Mouse (Mus musculus) megakaryocyte-erythroid progenitor cell, adult 5-6 weeks (primary cell): Measurements from ENCODE around the gene Dpy30. TPM values are rescaled to one million over a fixed set of nuclear protein-coding genes. Genes with fewer than 3 reads are reported as not detected.

Experiments
- ATAC-seq: replicated peaks from 2 replicates; pipeline ENCODE4 v1.8.0; 2016; ENCODE audit warnings: mild to moderate bottlenecking, inconsistent platforms; ENCODE audit not compliant: severe bottlenecking, poor library complexity, low FRiP score, low TSS enrichment
- total RNA-seq, 2 experiments: library from RNA; stranded (forward) in 1 of 2; stranded (reverse) in 1 of 2; fragments of 200-1000, 215-1000 nt in 1 of 2; fragments of >200 nt in 1 of 2; fragmentation: Nextera tagmentation in 1 of 2; gene quantifications; 2 replicates each; pipeline ENCODE4 v1.2.3; 2014 to 2017

Dpy30 gene
- total RNA-seq, 2 experiments from 2014 or later: 178 to 233 TPM

DNA sequence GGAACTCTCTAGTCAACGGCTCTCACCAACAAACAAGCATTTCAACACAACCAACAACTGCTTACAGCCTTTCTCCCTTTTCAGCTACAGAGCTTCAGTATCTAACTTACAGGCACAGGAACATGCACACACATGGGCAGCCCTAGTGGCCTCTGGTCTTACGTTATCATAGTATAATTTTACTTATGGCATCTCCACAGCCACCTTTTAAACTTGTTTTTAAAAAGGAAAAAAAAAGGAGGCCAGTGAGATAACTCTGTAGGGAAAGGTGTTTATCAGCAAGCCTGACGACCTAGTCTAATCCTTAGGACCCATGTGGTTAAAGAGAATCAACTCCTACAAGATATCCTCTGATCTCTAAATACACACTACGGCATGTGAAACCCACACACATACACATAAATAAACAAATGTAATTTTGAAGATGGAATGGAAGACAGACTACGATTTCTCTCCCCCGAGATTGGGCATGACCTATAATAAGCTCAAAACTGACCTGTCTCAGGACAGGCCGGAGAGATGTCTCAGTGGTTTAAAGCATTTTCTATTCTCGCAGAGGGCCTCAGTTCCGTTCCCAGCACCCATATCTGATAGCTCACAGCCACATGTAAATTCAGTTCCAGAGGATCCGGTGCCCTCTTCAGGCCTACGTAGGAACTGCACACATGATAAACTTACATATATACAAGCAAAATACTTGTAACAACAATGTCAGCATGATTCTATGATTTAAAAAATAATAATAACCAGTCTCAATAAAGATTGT, 56.1 kb downstream of the Dpy30 start:
- peak; percentile 89 for ATAC-seq

DNA sequence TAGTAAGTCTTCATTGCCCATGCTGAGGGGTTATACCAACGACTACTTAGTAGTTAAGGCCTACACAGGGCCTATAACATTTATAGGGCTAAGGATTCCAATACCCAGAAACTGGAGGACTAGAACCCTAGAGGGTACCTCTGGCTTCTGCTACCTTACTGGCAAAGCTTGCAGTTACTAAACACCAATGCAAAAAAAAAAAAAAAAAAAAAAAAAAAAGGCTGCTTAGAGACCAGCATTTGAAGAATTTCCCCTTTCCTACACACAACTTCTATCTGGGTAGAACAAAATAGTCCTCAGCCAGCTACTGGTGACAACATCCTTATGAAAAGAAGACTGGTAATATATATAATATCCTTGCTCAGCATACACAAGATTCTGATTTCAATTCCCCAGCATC, 58.1 kb downstream of the Dpy30 start:
- ATAC-seq: no peak

- ATAC-seq: no peak
Measured at GRCm38 (mm10) chr17:74265156-74265505, 58.6 kb downstream of the Dpy30 start.

DNA sequence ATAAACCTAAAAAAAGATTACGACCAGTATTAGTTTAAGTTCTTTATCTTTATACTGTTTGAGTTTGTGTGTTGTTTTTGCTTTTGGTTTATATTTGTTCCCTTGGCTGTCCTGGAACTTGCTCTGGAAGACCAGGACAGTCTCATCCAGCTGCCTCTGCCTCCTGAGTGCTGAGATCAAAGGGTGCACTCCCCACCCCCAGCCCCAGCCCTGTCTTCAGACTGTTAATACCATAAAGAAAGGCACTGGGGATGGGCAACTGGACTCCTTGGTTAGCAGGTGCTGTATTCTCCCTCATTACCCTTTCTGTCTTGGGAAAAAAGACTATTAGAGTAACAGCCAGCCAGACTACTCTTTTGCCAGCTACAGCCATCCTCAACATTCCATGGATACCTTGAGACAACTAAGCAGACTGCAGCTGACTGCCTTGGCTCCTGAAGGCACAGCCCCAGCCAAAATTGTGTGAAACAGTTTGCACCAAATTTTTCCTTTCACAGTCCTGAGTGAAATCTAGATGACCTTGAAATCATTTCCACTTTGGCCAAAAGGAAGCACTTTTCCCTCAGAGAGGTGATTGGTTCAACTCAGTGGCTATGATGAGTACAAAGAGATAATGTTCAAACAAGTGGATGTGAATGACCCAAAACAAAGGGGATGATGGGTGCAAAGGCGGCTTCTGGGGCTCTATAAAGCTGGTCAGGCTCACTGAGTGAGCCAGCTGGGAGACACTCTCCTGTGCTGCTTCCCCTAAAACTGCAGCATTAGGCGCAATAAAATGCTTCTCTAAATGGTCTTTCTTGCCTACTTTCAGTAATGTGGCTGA, 59.2 kb downstream of the Dpy30 start:
- ATAC-seq: no peak

GRCm38 (mm10) chr17:74262415-74262814, 61.3 kb downstream of the Dpy30 start:
- no peak for ATAC-seq

Other genes with a start within 250 kb of the Dpy30 start
- 148 and 172 TPM in 2 replicates for gene Memo1, start 28.4 kb downstream of the Dpy30 start, total RNA-seq (2014; fragmentation: Nextera tagmentation)
- 197 and 201 TPM in 2 replicates for gene Memo1, start 28.4 kb downstream of the Dpy30 start, total RNA-seq (2017)
- 19.1 and 34.5 TPM in 2 replicates for gene Spast, start 15.0 kb upstream of the Dpy30 start, total RNA-seq (2014; fragmentation: Nextera tagmentation)
- 47.7 and 63.5 TPM in 2 replicates for gene Spast, start 15.0 kb upstream of the Dpy30 start, total RNA-seq (2017)
- 17.4 and 18.1 TPM in 2 replicates for gene Slc30a6, start 71.7 kb upstream of the Dpy30 start, total RNA-seq (2014; fragmentation: Nextera tagmentation)
- gene Slc30a6, start 71.7 kb upstream of the Dpy30 start, total RNA-seq (2017): 8.9 and 12.4 TPM in 2 replicates
- 0.11 and 0.30 TPM in 2 replicates for gene Nlrc4, start 135.2 kb upstream of the Dpy30 start, total RNA-seq (2014; fragmentation: Nextera tagmentation)
- 0.42 and 1.4 TPM in 2 replicates for gene Nlrc4, start 135.2 kb upstream of the Dpy30 start, total RNA-seq (2017)
- 21.2 and 32.3 TPM in 2 replicates for gene Yipf4, start 165.5 kb upstream of the Dpy30 start, total RNA-seq (2014; fragmentation: Nextera tagmentation)
- 34.1 and 56.6 TPM in 2 replicates for gene Yipf4, start 165.5 kb upstream of the Dpy30 start, total RNA-seq (2017)
- gene Birc6, start 204.4 kb upstream of the Dpy30 start, total RNA-seq (2014; fragmentation: Nextera tagmentation): 147 and 149 TPM in 2 replicates
- gene Birc6, start 204.4 kb upstream of the Dpy30 start, total RNA-seq (2017): 159 and 167 TPM in 2 replicates